Mouse (Mus musculus): ENCODE results near the gene Ccl27b.
"Not testable (repeated sequence)": the region's sequence is repeated elsewhere in the genome, so short reads cannot be mapped to it uniquely, and the experiment has no call there.

DNA sequence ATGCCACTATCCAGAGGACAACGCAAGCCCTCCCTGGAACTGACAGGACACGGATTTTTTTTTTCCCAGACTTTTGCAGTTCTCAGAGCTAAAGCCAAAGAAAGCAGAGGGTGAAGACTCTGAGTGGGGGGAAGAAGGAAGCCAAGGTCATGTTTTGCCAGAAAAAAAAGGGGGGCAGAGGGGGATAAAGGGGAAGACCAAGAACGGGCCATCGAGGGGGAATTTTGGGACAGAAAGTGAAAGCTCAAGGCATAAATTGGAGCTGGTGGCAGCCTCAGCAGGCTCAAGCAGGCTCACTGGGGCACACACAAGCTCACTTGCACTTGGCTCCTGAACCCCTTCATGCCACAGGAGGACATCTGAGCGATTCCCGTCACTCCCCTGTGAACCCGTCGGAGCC lies 25.6 kb upstream of the Ccl27b start, which contains the start of gene Gm2564:
- not testable (repeated sequence) for TF ChIP-seq CTCF, POLR2A (IDR thresholded peaks at IDR 0.05; ENCODE audit: insufficient read depth, low read depth, low read length)

Measured in olfactory bulb, adult 2 months (tissue).